Mouse (Mus musculus) midbrain, embryonic 11.5 days (tissue): ENCODE measurements around the gene Nfkbid. TPM values are rescaled to one million over a fixed set of nuclear protein-coding genes. Genes with fewer than 3 reads are reported as not detected.

Experiments used
- ATAC-seq: fragments of 200-750 bp; cut with Nextera tagmentation; 2 replicates; pipeline ENCODE4 v1.8.0; 2017; ENCODE audit warnings: moderate TSS enrichment, moderate library complexity; ENCODE audit not compliant: low FRiP score
- DNase-seq: peaks from one replicate; pipeline ENCODE4 v3.0.0; 2015; ENCODE audit warnings: low spot score; ENCODE audit errors: missing footprints
- H3K27ac ChIP-seq: fragments of 300-500 bp; sonication (generic); 2 replicates; pipeline ENCODE4 v1.5.1; 2014; ENCODE audit warnings: low read depth, low read length
- H3K27me3 ChIP-seq: fragments of 300-500 bp; sonication (generic); 2 replicates; pipeline ENCODE4 v1.6.1; 2014; ENCODE audit warnings: mild to moderate bottlenecking, low read length, moderate library complexity, mixed read lengths; ENCODE audit not compliant: control insufficient read depth, insufficient read depth
- H3K36me3 ChIP-seq: fragments of 300-500 bp; sonication (generic); 2 replicates; pipeline ENCODE4 v1.6.1; 2014; ENCODE audit warnings: mild to moderate bottlenecking, low read length, moderate library complexity, mixed read lengths; ENCODE audit not compliant: control insufficient read depth, insufficient read depth
- H3K4me1 ChIP-seq: fragments of 300-500 bp; sonication (generic); 2 replicates; pipeline ENCODE4 v1.6.1; 2014; ENCODE audit warnings: low read length; ENCODE audit not compliant: control insufficient read depth, insufficient read depth
- H3K4me2 ChIP-seq: fragments of 300-500 bp; sonication (generic); 2 replicates; pipeline ENCODE4 v1.6.1; 2014; ENCODE audit warnings: mild to moderate bottlenecking, moderate library complexity
- H3K4me3 ChIP-seq: fragments of 300-500 bp; sonication (generic); 2 replicates; pipeline ENCODE4 v1.5.1; 2014; ENCODE audit warnings: low read depth, low read length
- H3K9ac ChIP-seq: fragments of 300-500 bp; sonication (generic); 2 replicates; pipeline ENCODE4 v1.6.1; 2014; ENCODE audit warnings: low read length
- H3K9me3 ChIP-seq: fragments of 300-500 bp; sonication (generic); 2 replicates; pipeline ENCODE4 v1.6.1; 2016; ENCODE audit warnings: low read length; ENCODE audit not compliant: control insufficient read depth
- WGBS: fragments of 180-500 bp; shearing (Covaris S2); extraction: QIAGEN DNeasy Blood & Tissue Kit; methylation state at CpG from one replicate; pipeline ENCODE4 v1.1.7; 2014; 5-methylcytosine and 5-hydroxymethylcytosine counted together
- polyA plus RNA-seq: library from polyadenylated mRNA; unstranded; fragments of >200 nt; fragmentation: Nextera tagmentation; extraction: Ambion mirVana; gene quantifications from 2 replicates; pipeline ENCODE4 v1.2.1, GENCODE M21; 2014

Nfkbid gene
- polyA plus RNA-seq, 1 experiment from 2014 or later = 1.2 TPM

DNA sequence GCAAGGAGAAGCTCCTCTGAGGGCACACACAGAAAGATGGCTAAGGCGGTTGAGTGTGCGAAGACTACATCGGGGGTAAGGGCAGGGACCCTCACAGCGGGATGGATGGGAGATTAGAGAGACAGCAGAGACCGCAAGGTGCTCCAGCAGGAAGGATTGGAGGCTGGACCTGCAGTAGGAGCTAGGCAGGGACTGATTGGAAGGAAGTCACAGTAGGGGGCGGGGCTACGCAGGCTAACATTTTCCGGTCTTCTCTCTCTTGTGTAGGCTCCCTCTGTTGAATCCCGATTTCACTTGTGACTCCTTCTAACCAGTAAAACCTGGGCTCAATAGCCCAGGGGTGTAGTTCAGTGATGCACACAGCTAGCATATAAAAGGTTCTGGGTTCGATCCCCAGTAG is 15.3 kb downstream of the Nfkbid start:
- Histone ChIP-seq H3K4me2 (no peak overlapping the region), H3K27ac (no peak overlapping the region), H3K9ac (no peak overlapping the region), H3K4me3 (no peak overlapping the region), H3K4me1 (no peaks in the 10 kb centered on the region), H3K27me3 (no peaks in the 10 kb centered on the region), H3K36me3 (0 out of 2 replicates have a peak, but pooled peaks cover 3% of the 10 kb centered on the region), H3K9me3 (no peaks in the 10 kb centered on the region)
- ATAC-seq (no peak), DNase-seq (no peak)
- 23% methylated on average over 10 of the region's 10 CpGs for WGBS

DNA sequence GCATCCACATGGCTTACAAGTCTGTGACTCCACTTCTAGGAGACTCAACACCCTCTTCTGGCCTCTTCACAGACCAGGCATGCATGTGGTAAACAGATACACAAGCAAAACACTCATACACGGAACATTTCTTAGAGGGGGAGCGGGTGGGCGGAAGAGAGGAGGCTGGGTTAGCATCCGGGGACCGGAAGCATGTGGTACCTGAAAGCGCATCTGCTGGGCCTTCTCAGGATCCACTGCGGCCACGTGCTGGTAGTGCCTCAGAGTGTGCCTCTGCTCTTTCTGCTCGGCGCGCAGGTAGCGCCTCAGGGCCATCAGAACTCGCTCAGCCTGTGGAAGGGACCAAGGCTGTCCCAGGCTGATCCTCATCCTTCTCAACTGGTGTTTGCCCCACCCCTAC is 18.2 kb downstream of the Nfkbid start:
- WGBS = 84% methylated on average over 13 of the region's 13 CpGs
- Histone ChIP-seq H3K27me3 (no peaks in the 10 kb centered on the region), H3K9me3 (no peaks in the 10 kb centered on the region), H3K4me3 (no peak overlapping the region), H3K4me1 (peaks cover 9% of the 10 kb centered on the region), H3K27ac (no peak overlapping the region), H3K9ac (no peak overlapping the region), H3K36me3 (peaks cover 6% of the 10 kb centered on the region), H3K4me2 (no peak overlapping the region)
- DNase-seq = no peak
- ATAC-seq = no peak

DNA sequence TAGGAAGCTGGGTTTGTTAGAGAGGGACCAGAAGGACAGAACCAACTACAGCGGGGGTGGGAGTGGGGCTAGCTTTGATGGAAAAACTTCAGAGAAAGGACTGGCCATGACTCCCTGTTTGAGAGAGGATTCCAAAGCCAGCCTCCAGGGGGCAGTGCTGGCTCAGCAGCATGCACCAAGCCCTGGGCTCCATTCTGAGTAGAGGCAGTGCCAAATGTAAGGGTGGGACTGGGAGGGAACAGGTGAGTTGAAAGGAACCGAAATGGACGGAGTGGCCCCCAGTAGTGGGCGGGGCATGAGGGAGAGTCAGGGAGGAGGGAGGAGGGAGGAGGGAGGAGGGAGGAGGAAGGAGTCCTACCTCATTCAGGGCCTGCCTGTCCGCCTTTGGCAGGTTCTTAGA is 19.2 kb downstream of the Nfkbid start:
- Histone ChIP-seq H3K27ac (no peak overlapping the region), H3K36me3 (peaks cover 6% of the 10 kb centered on the region), H3K4me3 (no peak overlapping the region), H3K4me2 (no peak overlapping the region), H3K27me3 (no peaks in the 10 kb centered on the region), H3K9me3 (no peaks in the 10 kb centered on the region), H3K9ac (no peak overlapping the region), H3K4me1 (peaks cover 13% of the 10 kb centered on the region)
- DNase-seq = peak; percentile 94
- WGBS = 24% methylated on average over 4 of the region's 5 CpGs
- ATAC-seq = no peak

DNA sequence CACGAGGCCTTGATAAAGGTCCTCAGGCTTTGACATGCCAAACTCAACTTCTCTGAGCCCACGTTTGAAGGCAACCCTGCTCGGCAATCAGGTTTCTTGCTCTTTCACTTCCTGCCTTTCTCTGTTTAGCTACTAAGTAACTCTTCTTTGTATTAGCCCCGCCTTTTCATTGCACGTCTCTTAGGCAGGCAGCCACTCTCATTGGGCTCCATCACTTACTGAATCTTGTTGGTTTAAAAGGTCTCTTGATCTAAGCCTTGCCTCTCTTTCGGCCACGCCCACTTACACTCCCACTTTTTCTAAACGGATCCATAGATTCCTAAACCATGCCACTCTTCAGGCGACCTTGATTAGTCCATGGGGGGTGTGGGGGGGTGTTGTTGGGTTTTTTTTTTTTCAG is 22.2 kb downstream of the Nfkbid start:
- Histone ChIP-seq H3K27me3 (no peaks in the 10 kb centered on the region), H3K36me3 (peaks cover 3% of the 10 kb centered on the region), H3K9me3 (no peaks in the 10 kb centered on the region; the same call in 1 of the 2 replicates), H3K4me2 (peak overlapping the region; percentile 79), H3K4me1 (peaks cover 16% of the 10 kb centered on the region), H3K4me3 (peak overlapping the region; percentile 75), H3K9ac (peak overlapping the region; percentile 58), H3K27ac (peak overlapping the region; percentile 82)
- WGBS = 19% methylated on average over 9 of the region's 9 CpGs
- DNase-seq (no peak), ATAC-seq (no peak)

DNA sequence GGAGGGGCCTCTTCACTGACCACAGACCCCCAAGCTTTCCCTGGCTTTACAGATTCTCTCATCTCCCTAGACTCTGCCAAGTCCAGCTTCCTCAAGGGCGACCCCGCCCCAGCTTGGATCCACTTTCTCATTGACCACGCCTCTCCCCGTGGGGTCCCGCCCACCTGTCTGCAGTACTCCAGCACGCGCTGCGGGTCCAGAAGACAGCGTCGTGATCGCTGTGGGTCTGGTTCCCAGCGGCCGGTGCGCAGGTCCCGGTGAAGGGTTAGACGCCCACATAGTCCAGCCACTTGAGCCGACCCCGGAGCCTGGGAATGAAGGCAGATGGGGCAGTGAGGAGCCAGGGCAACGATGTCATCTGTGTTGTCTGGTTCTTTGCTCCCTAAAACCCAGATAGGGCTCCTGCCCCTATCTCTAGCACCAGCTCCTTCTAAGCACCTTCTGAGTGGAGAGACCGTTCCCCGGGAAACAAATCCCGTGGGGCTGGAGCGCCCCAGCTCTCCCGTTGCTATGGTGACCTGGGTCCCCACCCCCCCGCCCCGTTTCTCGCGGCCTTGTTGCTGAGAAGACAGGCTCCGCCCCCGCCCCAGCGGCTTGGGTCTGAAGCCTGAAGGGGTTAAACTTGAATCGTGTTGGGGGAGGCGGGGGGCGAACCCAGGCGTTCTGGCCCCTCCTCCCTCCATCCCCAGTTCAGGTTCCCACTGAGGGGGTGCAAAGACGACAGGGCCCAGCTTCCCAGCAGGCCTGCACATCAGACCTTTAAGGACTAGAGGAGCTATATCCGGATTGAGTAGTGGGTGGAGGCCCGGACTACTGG is 22.8 kb downstream of the Nfkbid start:
- H3K4me2 ChIP-seq = peak overlapping the region; percentile 79
- H3K9ac ChIP-seq = peak overlapping the region; percentile 73
- peak overlapping the region; percentile 82 for H3K27ac ChIP-seq
- no peaks in the 10 kb centered on the region; the same call in 1 of the 2 replicates for H3K9me3 ChIP-seq
- peaks cover 16% of the 10 kb centered on the region for H3K4me1 ChIP-seq
- under 1% methylated on average over 38 of the region's 38 CpGs for WGBS
- ATAC-seq = peak; percentile 75
- H3K27me3 ChIP-seq = no peaks in the 10 kb centered on the region
- DNase-seq = peak; percentile 93
- peak overlapping the region; percentile 75 for H3K4me3 ChIP-seq
- peaks cover 3% of the 10 kb centered on the region for H3K36me3 ChIP-seq

DNA sequence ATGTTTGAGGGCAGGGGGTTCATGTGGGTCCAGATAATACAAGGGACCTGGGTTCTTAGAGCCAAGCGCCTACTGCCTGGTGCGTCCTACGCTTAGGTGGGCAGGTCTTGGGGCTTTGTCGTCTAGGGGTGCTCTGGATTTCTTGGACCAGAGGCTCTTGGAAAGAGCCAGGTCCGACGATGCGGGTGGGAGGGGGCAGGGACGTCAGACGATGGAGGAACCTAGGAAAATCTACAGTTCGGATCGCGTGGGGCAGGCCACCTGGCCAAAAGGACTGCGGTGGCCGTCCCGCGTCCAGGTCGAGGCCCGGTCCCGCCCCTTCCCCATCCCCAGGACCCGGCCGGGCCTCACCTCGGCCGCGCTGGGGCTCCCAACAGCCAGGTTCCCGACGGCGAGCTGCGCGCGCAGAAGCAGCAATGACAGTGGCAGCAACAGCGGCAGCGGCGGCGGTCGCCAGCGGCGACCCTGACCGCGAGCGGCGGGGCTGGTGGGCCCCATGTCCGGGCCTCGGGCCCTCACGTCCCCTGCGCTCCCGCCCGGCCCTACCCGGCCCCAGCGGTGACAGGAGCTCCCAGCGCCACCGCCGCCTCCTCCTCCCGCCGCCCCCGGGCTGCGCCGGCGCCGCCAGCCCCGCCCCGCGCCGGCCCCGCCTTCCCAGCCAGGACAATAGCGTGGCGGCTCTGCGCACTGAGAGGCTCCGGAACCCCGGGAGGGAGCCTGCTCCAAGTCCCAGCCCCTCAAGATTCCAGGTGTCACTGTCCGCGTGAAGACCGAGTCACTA is 23.6 kb downstream of the Nfkbid start, which contains the start of gene Aplp1:
Aplp1 (minus strand) TSS at position 565 of the 781 bp plus-strand sequence.
- Histone ChIP-seq H3K27me3 (no peaks in the 10 kb centered on the region), H3K36me3 (peaks cover 3% of the 10 kb centered on the region), H3K27ac (peak within 1 kb of the TSS; percentile 82), H3K4me2 (peak within 1 kb of the TSS; percentile 79), H3K9ac (peak within 1 kb of the TSS; percentile 73), H3K9me3 (no peaks in the 10 kb centered on the region; the same call in 1 of the 2 replicates), H3K4me1 (peaks cover 16% of the 10 kb centered on the region), H3K4me3 (peak within 1 kb of the TSS; percentile 75)
- ATAC-seq (peak; percentile 81), DNase-seq (peak; percentile 98)
- WGBS = under 1% methylated on average over 56 of the region's 72 CpGs

DNA sequence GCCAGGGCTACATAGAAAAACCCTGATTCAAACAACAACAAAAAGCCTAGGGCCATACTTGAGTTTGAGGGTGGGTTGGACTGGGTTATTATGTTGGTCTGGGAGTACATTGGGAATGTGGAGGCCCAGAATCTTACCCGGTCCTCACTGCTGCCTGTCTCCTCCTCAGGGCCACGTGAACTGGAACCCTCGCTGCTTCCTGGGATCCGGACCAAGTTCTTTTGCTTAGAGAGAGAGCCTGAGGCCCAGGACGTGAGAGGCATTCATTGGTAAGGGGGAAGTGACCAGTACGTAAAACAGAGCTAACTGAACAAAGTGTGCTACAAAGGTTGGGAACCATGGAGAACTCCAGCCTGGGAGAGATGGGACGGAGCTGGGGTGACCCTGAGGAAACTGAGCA is 28.7 kb downstream of the Nfkbid start:
- peaks cover 9% of the 10 kb centered on the region for H3K4me1 ChIP-seq
- H3K4me3 ChIP-seq = no peak overlapping the region
- H3K9me3 ChIP-seq = no peaks in the 10 kb centered on the region; the same call in 1 of the 2 replicates
- H3K27ac ChIP-seq = no peak overlapping the region
- 75% methylated on average over 7 of the region's 7 CpGs for WGBS
- no peak overlapping the region for H3K4me2 ChIP-seq
- ATAC-seq = no peak
- no peaks in the 10 kb centered on the region for H3K36me3 ChIP-seq
- DNase-seq = no peak
- H3K9ac ChIP-seq = no peak overlapping the region
- H3K27me3 ChIP-seq = peaks cover 29% of the 10 kb centered on the region

DNA sequence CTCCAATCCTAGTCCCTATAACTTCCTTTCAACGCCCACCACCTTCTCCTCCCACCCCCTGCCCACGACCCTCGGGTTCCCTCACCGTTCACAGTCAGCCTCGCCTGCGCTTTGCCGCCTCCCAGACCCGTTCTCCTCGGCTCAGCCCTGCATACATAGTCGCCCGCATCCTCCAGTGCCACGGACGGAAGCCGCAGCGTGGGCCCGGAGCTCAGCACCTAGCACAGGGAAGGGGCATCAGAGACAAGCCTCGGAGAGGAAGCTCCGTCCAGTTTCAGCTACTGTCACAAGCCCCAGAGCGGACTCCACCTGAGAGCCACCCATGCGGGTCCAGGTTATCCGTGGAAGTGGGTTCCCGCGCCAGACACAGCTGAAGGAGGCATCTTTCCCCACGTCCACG is 31.8 kb downstream of the Nfkbid start:
- no peaks in the 10 kb centered on the region for H3K36me3 ChIP-seq
- no peak overlapping the region for H3K9ac ChIP-seq
- no peak overlapping the region for H3K4me3 ChIP-seq
- H3K9me3 ChIP-seq = no peaks in the 10 kb centered on the region
- no peak overlapping the region for H3K4me2 ChIP-seq
- no peak overlapping the region for H3K27ac ChIP-seq
- peaks cover 20% of the 10 kb centered on the region for H3K4me1 ChIP-seq
- no peak for DNase-seq
- no peak for ATAC-seq
- 17% methylated on average over 25 of the region's 25 CpGs for WGBS
- H3K27me3 ChIP-seq = peaks cover 60% of the 10 kb centered on the region

DNA sequence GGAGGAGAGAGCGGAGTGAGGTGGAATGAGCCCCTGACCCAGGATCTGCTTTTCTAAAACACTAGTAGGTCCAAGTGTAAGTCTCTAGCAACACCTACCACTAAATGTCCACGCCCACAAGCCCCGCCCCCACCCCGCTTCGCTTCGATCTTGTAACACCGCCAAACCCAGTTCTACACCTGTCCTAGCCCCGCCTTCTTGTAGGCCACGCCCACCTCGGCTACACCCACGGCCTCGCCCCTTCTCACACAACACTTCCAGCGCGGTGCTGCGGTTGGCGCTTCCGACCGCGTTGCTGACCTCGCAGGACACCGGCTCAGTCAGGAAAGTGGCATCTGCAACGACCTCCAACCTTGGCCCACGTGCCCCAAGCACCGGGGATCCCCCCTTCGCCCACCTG is 32.2 kb downstream of the Nfkbid start:
- 4% methylated on average over 25 of the region's 25 CpGs for WGBS
- Histone ChIP-seq H3K9ac (no peak overlapping the region), H3K27me3 (peaks cover 64% of the 10 kb centered on the region), H3K9me3 (no peaks in the 10 kb centered on the region), H3K4me2 (peak overlapping the region; percentile 7; the same call in 1 of the 2 replicates), H3K27ac (no peak overlapping the region), H3K36me3 (no peaks in the 10 kb centered on the region), H3K4me3 (no peak overlapping the region), H3K4me1 (peaks cover 20% of the 10 kb centered on the region)
- ATAC-seq (0 out of 2 replicates have a peak, but pooled peaks have one; percentile 22), DNase-seq (no peak)
